Mouse (Mus musculus) Muller cell, postnatal 12 days (primary cell): ENCODE measurements around the gene Ddb1.
A peak's percentile ranks its signal among the peaks of the same experiment; 100 is the strongest.

ENCODE experiments used
- DNase-seq: peaks from one replicate; pipeline ENCODE4 v3.0.0-alpha.2; 2015; ENCODE audit errors: inconsistent ontology term

Ddb1 gene

DNA sequence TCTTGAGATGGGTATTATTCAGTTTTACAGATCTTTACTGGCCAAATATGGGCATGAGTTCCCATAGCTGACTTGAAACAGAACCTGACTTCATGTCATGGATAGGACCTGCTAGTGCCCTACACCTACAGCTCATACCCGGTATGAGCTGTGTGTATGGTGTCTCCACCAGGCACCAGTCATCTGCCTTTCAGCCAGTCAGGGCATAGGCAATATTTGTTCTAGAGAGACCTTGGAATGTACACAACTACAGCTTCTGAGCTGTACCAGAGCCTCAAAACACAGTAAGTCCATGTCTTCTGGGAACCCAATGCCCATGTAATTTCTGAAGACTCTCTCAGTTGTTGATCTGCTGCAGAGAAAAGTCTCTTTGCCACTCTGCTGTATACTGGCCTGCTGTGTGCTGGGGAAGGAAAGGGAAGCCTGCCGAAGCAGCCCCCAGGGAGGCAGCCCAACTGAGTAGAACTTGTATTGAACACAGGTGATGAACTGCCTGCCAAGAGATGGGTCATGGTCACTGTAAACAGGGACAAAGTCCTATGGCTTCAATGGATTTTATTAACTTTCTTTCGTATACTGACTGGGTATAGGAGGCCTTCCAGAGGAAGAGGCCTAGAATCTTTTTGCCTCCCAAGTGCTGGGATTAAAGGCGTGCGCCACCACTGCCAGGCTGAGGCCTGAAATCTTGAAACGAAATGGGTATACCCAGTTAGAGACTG, 13.3 kb upstream of the Ddb1 start:
- DNase-seq, result no peak

- no peak for DNase-seq
These were observed 6.9 kb upstream of the Ddb1 start for GRCm38 (mm10) chr19:10598188-10598587.

DNA sequence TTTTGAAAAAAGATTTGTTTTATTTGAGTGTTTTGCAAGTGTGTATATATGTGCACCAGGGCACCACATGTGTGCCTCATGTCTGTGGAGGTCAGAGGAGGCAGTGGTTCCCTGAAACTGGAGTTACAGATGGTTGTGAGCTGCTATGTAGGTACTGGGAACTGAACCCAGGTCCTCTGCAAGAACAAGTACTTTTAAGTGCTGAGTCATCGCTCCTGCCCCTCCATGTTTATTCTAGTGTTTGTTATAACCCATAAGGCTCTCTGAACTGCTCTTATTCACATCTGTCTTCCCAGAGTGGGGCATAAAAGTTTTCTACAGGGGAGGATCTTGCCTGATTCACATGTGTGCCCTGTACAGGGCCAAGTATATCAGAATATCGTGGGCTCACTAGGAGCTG, 5.5 kb upstream of the Ddb1 start:
- DNase-seq, result no peak

DNA sequence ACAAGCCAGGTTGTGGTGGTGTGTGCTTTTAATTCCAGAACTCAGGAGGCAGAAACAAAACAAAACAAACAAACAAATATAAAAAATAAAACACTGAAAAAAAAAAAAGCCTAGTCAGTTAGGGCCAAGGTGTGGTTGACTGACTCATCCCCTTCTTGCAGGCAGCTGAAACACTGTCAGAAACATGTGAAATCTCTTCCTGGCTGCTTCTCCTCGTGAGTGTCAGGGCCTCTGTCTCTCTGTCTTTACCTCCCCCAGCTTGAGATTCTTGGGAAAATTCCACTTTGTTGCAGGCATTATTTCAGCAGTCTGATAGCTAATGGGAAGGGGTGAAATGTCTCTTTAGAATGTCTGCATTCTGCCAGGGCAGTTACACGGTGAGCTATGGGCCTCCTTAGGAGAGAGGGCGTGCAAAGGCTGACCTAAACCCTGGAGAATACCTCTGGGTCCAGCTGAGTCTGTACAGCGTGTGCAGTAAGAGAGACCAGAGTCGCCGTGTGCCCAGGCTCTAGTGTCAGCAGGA, 2.8 kb upstream of the Ddb1 start:
- DNase-seq, result no peak

- DNase-seq, result peak; percentile 87
These were observed 2.3 kb upstream of the Ddb1 start for GRCm38 (mm10) chr19:10602787-10603186.

DNA sequence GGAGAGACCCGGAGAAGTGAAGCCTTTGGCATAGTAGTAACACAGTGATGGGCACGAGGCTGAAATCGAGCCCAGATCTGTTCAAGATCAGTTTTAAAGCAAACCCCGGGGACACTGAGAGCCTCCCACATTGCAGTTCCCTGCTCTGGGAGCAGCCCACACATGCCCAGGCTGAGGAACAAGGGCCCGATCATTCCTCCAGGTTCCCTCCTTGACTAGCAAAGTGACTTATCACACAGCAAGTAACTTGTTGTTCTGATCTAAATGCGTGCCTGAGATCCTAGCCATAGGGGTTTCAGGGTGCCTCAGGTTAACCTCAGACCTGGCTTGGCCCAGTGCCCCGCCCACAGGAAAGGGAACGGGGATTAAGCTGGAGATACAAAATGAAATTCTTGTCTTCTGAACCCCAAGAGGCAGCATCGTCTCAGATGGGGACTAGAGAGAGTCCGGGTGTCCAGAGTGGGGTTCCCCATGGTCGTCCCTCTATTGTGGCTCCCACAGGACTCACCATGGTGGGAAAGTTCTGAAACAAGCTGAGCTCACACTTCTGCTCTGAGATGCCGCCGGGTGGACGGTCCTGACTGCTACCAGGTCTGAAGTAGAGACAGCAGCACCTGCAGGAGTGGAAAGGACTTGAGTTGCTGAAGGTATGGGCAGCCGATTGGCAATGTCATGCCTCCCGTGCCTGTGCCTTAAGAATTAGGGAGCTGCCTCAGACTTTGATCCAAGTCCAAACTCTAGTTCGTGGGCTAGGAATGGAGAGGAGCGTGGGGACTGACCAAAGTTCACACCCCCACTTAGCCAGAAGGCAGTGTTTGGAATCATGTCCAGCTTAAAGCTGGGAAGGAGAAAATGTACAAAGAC, 1.2 kb upstream of the Ddb1 start:
- DNase-seq, result no peak

DNA sequence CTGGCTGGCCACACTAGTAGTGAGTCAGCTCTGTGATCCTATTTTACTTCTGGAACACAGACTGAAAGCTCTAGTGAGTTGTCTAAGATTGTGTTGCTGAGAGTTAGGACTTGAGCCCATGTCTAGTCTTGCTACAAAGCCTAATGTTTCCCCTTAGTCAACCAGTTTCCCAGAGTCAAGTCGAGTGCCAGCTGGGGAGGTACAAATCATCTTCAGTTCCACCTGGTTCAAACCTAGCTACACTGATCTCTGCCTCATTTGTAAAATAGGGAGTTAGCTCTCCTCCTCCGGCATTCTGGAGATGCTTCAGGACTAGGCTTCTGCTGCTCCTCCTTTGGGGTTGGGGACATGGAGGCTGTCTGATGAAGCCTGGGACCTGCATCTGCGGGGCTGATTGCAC, 593 bp upstream of the Ddb1 start:
- no peak for DNase-seq

DNA sequence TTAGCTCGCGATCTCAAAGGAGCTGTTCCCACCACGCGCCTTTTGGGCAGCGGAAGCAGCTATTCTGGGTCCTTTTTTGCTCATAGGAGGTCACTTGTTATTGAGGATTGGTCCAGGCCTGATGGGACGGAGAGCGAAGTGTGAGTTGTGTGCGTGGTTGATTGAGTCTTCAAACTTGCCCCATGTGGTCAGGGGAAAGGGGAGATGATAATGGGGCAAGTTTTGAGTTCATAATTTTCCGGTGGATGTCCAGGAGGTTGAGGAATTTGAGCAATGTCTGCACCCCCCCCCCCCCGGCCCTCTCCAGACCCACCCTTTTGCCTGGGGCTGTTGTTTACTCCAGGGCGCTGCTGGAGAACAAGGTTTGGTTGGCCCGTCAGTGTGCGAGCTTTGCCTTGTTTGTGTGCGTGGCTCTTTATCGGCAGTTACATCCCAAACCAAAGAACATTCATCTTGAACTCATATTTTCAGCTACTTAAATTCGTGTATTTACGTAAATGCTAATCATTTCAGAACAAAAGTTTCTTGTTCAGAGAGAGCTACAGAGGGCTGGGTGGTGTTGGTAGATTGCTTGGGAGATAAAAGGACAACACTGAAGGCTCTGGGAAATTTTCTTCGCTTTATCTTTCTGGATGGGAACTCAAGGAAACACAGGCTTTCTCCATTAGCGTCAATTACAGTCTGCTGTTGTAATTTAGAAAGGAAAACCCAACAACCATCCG, 935 bp downstream of the Ddb1 start:
- DNase-seq, result peak; percentile 69

DNA sequence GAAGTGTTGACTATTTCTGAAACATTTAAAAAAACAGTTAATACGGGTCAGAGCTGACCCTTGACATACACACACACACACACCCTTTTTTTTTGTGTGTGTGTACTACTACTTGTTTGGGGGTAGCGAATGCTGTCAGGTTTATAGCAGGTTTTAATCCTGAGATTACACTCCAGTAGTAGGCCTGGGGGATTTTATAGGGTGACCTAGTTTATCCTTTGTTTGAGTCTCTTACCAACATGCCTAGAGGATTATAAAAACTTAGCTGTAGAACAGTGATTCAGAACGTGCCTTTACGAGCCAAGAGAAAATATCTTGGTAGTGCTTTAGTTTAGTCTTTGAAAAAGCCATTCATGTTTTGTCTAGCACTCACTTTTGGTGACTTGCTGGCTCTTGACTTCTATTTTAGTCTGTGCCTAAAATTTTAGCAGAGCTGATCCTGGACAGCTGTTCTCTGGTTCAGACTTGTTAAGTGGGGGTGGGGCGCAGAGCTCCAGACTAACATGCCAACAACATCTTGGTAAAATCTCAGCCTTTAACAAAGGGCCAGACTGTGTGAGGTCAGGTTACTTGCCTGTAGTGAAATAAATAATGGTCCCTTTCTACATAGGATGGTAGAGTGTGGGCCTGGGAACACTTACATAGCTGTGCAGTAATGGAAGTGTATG, 3.6 kb downstream of the Ddb1 start:
- DNase-seq, result no peak

DNA sequence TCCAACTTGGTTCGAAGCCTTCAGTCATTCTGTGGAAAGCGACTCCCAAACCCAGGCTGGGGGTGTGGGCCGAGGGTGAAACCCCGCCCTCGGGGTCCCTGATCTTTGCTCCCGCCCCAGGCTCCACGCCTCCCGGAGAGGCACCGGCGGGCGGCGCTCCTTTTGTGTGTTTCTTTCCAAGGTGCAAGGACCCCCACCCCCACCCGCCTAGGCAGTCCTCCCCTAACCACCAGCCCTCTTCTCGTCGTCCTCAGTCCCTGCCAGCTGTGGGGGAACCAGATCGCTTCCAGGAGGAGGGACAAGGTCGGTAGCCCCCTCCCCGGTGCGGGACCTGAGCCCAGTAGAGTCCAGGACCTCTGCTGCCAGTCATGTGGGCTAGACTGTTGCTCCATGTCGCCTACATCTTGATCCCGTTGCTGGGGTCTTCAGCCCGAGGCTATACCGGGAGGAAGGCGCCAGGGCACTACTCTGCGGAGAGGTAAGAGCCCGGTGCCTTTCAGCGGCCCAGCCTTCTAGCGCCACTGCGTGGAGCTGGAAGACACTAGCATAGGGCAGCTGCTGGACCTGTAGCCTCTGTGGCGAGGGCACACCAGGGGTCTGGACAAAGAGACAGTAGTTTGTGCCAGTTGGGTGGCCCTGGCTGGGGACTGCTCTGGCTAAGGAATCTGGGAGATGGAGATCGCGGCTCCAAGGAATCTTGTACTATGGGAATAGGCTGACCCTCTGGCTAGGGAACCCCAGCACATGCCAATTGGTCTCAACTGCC, 29.2 kb downstream of the Ddb1 start, which contains the start of gene Vwce:
TSS of gene Vwce (plus strand) at position 108 of the 766 bp plus-strand sequence.
- peak; percentile 46 for DNase-seq

- peak; percentile 56 for DNase-seq
These were observed 29.8 kb downstream of the Ddb1 start for GRCm38 (mm10) chr19:10634872-10635318.

DNA sequence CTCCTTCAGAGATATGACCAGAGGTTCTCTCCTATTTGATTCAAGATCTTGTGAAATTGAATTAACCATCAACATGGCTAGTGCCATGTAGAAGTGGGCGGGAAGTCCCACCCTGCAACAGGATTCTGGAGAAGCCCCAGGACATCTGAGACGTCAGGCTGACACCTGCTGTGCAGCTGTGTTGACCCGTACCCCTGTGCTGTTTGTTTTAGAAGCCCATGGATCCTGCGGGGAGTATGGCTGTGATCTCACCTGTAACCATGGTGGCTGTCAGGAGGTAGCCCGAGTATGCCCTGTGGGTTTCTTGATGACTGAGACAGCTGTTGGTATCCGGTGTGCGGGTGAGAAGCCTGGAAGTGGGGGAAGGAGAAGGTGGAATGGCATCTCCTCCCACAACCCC, 32.7 kb downstream of the Ddb1 start:
- no peak for DNase-seq

- no peak for DNase-seq
These were observed 35.0 kb downstream of the Ddb1 start for GRCm38 (mm10) chr19:10640080-10640479.

DNA sequence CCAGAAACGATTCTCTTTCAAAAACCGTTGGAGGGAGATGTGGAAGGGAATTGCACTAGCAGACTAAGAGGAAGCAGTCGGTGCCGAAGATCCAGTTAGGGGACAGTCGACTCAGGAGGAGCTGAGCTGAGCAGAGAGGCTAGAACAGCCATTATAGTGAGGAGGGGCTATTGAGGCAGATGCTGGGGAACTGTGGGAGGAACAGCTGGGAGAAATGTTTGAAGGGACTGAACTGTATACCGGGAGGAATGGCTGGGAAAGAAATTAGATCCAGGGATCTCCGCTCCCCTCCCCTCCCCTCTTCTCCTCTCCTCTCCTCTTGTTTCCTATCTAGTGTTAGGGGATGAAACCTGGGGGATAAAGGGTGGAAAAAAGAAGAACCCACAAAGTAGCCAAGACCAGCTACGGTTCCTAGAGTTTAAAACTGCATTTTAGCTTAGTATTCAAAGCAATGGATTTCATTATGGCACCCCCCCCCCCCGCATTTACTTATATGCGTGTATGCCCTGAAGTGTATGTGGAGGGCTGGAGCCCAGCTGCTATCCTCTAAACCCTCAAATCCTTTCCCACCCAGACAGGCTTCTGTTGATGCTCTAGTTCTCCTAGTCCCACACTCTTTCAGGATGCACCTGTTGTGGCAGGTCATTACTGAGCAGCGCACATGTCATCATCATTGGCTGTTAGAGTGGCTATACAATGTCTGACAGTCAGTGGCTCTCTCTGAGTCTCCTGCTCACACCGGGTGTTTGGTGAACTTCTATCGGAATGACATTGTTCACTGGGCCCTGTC, 35.7 kb downstream of the Ddb1 start:
- DNase-seq, result no peak

- DNase-seq, result peak; percentile 12
These were observed 40.5 kb downstream of the Ddb1 start for GRCm38 (mm10) chr19:10645616-10646015.

DNA sequence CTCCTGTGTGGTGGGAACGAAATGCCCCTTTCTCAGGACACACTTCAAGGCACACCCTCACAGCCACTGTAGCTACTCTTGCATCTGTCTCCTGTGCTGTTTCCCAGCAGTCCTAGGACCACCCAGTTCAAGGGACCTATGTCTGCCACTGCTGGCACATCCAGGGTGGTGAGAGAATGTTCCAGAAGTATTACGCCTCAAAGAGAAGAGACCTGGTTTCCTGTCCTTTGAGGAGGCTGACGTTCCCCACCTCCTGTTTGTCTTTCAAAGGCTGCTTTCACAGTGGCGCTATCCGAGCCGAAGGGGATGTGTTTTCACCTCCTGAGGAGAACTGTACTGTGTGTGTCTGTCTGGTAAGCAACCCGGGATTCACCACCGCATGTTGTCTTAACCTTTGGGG, 43.0 kb downstream of the Ddb1 start:
- no peak for DNase-seq

GRCm38 (mm10) chr19:10656058-10656457, 50.9 kb downstream of the Ddb1 start:
- DNase-seq, result no peak

GRCm38 (mm10) chr19:10657742-10658141, 52.6 kb downstream of the Ddb1 start:
- no peak for DNase-seq

DNA sequence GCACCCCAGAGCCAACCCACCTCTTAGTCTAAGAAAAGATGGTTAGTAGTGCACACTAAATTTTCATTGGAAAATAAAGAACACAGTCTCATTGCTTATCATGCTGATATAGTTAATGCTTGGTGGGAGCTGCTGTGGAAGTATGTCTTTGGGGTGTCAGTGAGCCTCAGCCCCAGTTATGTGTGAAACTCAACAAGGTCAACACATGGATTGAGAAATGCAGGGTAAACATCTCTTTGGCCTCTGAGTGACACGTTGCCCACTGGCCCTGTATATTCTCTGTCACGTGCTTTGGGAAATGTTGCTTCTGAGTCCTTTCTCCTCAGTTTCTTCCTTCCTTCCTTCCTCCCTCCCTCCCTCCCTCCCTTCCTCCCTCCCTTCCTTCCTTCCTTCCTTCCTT, 53.3 kb downstream of the Ddb1 start:
- DNase-seq, result no peak

- no peak for DNase-seq
These were observed 56.2 kb downstream of the Ddb1 start for GRCm38 (mm10) chr19:10661373-10661772.
